Mouse (Mus musculus) 3T3-L1 (cell line): ENCODE data around the gene Ncoa4.
"Not testable (repeated sequence)": the region's sequence is repeated elsewhere in the genome, so short reads cannot be mapped to it uniquely, and the experiment has no call there.

Experiments
- DNase-seq: peaks from one replicate; pipeline ENCODE4 v3.0.0-alpha.2; 2015; ENCODE audit warnings: low read depth, low spot score

Gene Ncoa4

DNA sequence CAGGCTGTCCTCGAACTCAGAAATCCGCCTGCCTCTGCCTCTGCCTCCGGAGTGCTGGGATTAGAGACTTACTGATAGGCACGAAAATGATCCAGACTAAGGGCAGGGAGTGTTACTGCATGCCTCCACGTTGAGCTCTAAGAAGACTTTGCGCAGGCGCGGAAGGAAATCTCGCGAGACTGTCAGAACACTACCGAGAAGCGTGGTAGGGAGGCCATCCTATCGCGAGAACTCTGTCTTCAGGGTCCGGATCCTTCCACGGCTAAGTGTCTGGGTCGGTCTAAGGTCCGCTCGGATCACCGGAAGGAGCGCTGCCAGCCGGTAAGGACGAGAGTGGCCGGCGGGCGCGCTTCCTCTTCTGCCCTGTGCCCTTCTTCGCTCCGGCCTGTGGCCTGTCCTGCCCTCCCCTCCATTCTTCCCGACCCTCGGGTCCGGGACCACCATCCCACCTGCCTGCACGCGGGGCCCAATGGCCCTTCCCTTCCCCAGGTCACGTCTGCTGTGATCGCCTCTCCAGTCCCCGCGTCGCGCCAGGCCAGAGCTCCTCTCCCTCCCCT, at the start of gene Ncoa4:
TSS of gene Ncoa4 (plus strand) at position 176 of the 557 bp plus-strand sequence.
- DNase-seq, result peak; percentile 100

DNA sequence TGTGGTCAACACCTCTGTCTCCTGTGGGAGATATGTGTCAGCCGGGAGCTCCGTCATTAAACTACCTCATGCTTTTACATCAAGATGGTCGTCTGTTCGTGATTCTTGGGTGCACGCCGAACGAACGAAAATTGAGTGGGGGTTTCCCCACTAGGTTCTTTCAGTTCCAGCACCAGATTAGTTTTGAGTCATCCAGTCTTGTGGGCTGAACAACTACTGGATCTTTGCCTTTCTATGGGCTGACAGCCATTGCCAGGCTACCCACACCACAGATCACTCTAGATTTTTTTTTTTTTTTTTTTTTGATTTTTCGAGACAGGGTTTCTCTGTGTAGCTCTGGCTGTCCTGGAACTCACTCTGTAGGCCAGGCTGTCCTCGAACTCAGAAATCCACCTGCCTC, 47.5 kb upstream of the Ncoa4 start:
- DNase-seq, result not testable (repeated sequence)

DNA sequence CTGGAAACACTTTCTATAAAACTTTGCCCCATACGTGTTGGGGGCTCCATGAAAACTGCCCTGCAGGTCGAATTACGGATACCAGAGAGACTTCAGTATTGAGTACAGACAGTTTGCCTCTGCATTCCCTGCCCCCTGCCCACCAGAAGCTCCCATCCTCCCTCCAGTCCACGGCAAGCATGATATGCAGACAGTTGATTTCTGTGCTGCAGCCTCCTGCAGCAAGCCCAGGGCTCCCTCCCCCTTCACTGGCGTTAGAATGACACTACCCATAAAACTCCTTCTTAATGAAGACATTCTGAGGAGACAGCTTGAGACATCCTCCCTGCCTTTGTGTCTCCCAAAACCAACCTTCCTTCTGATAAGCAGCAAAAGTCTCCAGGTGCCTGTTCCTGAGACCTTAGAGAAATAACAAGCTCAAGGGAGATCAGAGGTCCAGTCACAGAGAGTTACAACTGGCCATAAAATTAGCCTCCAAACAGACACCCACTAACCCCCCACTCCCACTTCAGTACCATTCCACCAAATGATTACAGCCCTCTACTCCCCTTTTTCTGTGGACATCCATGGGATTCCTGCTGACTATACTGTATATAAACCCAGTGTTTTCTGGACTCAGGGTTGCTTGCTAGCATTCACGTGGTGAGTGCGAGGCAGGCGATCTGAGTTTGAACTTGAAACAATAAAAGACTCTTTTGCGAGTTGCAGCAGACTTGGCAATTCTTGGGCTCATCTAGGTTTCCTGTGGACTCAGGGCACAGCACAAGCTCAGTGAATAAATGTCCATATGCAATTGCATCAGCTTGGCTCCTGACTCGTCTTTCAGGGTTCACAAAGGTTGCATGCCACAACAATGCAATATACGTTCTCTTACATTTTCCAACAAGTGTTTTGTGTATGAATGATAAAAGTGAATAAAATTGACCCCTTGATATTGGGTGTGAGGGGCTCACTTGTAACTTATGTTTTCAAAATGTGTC, 38.4 kb upstream of the Ncoa4 start:
- DNase-seq, result peak; percentile 41

DNA sequence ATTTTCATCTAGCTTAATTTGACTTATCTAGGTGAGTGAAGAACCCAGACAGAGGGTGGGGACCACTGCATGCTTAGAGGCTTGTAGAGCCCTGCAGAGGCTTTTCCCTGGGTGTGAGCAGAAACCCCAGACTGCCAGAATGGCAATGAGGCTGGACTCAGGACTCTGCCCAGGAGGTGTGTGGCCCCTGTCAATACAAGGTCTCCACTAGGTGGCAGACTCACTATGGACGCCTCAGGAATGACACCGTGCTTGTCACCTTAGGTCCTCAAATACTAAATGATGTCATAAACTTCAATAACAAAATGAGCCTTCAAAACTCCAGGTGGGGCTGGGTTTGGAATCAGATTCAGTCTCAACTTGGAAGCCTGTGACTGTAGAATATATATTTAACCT, 37.7 kb upstream of the Ncoa4 start:
- peak; percentile 21 for DNase-seq

DNA sequence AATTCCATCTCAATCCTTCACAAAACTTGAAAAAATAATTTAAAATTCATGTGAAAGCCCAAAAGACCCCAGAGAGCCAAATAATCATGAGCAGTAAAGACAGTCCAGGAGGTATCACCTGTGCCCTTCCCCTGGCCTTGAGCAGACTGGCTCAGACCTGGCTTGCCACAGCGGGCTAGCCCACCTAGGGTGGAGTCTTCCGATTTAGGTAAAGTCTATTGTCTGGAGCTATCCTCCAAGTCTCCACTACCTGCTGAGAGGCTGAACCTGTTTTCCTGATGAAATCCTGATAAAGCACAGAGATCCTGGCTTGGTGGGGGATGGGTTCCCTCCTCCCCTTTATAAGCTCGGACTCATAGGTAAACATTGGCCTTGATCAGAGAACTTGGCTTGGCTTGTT, 35.4 kb upstream of the Ncoa4 start:
- no peak for DNase-seq

DNA sequence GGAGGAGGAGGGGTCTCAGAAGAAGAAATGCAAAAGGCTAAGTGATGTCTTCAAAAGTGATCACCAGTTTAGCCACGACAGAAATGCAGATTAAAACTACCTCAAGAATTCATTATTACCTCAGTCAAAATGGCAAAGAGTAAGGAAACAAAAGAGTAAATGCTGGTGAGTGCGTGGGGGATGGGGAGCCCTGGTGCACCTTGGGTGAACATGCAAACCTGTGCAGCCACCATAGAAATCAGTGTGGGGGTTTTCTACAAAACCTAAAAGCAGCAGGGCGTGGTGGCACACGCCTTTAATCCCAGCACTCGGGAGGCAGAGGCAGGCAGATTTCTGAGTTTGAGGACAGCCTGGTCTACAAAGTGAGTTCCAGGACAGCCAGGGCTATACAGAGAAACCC, 34.4 kb upstream of the Ncoa4 start:
- DNase-seq, result not testable (repeated sequence)

DNA sequence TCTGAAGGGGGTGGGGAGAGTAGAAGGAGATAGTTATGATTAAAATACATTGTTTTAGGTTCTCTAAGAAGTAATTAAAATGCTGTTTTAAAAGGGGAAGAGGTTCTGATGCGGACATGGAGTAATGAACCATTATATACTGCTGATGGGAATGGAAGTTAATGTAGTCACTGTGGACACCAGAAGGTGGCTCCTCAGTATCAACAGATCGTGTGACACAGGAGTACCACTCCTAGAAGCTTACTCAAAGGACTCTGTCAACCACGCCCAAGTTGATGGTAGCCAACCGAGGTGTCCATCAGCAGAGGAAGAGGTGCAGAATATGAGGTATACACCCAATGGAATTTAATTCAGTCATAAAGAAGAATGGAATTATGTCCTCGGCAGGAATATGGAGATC, 31.3 kb upstream of the Ncoa4 start:
- no peak for DNase-seq

DNA sequence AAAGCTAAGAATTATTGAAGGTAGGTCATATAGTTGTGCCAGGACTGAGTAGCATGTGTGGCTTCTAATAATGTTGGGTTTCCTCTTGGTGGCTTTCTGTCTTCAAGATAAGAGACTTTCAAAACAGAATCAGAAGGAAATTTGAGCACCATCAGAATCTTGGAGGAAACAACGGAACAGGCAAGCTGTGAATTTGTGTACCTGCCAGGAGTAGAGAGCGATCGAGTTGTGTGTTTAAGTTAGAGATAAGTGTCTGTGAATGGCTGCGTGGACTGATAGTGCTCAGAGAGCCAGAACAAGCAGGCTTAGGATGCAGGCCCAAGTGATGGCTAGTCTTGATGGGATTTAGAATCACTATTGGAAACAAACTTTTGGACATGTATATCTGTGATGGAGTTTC, 27.8 kb upstream of the Ncoa4 start:
- DNase-seq, result no peak

DNA sequence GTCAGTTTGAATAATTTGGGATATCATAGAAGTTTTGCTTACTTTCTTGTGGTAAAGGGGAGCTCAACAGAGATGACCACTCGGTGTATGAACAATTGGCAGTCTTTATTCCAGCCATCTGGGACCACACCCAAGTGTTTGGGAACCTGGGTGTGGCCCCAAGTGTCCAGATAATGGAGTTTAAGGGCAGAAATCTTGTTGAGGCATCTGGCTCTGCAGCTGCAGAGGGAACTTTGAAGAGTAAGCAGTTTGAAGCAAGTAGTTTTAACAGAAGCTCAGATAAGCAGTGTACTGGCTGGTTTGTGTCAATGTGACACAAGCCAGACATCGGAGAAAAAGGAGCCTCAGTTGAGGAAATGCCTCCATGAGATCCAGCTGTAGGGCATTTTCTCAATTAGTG, 25.4 kb upstream of the Ncoa4 start:
- no peak for DNase-seq

DNA sequence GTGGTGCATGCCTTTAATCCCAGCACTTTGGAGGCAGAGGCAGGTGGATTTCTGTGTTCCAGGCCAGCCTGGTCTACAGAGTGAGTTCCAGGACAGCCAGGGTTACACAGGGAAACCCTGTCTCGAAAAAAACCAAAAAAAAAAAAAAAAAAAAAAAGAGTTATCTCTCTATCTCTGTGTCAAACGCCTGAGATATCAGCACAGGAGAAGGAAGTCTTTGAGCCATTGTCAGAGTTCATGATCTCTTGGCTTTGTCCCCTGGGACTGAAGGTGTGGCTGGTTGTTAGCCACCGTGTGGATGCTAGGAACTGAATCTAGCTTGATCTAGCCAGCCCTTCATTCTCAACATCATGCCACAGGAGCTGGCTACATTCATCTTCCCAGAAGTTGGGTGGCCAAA, 23.2 kb upstream of the Ncoa4 start:
- not testable (repeated sequence) for DNase-seq

DNA sequence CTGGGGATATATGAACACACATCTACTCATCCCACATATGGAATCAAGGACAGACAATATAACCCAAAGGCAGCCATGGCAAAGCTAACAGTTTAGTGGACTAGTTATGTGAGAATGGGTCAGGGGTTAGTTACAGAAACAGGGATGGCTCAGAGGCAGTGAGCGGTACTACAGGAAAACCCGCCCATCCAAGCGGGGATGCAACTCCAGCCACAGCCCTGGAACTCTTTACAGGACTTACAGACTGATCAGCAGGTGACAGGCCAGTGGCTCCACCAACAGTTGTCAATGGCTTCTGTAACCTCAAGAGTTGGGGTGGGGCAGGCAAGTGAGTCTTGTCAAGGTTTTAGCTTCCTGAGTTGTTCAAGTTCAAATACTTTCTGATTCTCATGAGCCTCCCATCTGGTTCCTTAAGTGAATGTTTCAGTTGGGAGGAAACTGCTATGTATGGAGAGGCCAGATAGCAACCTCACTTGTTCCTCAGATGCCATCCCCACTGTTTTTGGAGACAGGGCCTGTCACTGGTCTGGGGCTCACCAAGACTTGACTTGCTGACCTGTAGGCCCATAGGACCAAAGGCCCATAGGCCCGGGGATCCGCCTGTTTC, 19.2 kb upstream of the Ncoa4 start:
- peak; percentile 6 for DNase-seq

DNA sequence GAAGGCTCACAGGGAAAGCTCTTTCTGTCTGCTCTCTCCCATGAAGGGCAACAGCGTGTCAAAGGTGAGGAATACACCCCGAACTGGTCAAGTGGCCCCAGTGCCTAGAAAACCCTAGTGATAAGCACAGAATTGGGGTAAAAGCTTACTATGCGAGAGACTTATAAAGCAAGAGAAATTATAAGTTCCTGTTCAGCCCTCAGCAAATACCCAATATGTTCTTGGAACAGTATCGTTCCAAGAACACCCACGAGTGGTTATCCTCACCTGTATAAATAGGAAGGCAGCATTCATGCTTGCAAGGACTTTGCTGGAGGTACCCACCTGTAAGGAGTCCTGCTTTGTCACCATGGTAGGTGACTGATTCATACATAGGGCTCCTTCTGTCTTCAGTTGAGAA, 17.9 kb upstream of the Ncoa4 start, which contains the start of gene Msmb:
TSS of gene Msmb (plus strand) at position 301 of the 400 bp plus-strand sequence.
- no peak for DNase-seq

DNA sequence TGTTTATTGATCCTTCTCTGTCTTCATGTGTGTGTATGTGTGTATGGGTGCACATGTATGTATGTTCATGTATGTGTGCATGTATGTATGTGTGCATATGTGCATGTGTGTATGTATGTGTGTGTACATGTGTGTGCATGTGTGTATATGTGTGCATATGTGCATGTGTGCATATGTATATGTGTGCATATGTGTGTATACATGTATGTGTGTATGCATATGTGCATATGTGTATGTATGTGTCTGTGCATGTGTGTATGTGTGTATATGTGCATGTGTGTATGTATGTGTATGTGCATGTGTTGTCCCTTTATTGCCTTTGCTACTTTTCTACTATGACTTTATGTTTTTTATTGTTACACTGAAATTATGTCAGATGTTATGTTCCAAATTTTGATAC, 14.9 kb upstream of the Ncoa4 start:
- DNase-seq, result no peak

DNA sequence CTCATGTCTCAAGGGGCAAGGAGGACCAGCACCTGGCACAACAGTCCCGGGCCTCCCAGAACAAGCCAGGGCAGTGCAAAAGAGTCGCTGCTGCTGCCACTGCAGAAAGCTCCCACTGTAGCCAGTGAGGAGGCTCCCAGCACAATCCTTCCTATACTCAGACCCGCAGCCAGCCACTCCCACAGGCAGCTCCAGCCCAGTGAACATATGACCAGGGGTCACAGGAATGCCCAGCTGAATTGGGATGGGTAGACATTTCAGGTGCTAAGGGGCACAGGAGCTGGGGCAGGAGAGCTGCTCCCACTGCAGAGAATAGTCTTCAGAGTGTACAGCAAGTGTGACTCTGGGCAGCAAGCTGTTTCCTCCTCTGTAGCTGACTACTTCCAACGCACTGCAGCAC, 14.3 kb upstream of the Ncoa4 start:
- no peak for DNase-seq

DNA sequence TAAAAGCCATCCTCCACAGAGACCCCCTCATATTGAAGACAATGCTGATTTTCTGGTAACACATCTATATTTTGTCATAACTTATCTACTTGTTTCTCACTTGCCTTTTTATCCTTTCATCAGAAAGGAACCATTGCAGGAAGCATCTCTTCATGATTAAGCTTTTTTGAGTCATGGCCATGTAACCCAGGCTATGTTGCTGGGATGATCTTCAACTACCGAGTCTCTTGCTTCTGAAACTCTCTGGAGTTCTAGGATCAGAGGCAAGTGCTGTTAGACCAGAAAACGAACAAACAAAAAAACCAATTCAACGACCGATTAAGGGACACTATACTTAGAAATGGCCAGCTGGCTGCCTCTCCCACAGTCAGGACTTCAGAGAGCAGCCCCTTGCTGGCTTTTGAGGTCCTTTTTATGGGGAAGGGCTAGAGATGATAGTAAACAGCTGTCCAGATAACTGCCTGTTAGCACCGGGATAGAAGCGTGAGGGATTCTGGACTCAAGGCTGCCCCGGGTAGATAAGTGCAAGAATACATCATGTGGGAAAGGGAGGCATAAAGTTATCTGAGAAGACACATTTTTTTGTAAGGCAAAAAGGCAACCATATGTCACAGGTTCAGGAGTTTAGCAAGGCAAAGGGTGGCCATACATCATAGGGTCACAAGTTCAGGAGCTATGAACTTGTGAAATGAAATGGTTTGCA, 13.7 kb upstream of the Ncoa4 start:
- no peak for DNase-seq

DNA sequence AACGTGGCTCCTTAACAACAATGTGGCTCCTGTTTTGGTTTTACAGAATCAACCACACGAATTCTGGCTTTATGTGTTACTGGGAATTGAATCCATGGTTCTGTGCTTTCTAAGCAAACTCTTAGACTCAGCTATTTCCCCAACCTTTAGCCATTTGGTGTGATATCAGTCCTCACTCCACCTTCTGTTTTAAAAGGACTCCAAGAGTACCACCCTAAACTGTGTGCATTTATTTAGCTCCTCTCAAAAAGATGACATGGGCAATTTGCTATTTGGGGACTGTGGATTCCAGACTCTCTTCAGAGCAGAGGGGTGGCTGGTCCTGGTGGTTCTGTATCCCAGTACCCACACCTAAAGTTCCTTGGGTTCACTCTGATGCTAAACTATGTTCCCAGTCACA, 13.1 kb upstream of the Ncoa4 start:
- no peak for DNase-seq

DNA sequence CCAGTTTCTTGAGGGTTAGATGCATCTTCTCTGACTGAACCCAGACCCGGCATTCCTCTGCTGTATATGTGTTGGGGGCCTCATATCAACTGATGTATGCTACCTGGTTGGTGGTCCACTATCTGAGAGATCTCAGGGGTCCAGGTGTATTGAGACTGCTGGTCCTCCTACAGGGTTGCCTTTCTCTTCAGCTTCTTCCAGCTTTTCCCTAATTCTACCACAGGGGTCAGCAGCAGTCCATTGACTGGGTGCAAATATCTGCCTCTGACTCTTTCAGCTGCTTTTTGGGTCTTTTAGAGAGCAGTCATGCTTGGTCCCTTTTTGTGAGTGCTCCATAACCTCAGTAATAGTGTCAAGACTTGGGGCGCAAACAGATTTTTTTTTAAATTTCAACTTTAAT, 8.8 kb upstream of the Ncoa4 start:
- no peak for DNase-seq

DNA sequence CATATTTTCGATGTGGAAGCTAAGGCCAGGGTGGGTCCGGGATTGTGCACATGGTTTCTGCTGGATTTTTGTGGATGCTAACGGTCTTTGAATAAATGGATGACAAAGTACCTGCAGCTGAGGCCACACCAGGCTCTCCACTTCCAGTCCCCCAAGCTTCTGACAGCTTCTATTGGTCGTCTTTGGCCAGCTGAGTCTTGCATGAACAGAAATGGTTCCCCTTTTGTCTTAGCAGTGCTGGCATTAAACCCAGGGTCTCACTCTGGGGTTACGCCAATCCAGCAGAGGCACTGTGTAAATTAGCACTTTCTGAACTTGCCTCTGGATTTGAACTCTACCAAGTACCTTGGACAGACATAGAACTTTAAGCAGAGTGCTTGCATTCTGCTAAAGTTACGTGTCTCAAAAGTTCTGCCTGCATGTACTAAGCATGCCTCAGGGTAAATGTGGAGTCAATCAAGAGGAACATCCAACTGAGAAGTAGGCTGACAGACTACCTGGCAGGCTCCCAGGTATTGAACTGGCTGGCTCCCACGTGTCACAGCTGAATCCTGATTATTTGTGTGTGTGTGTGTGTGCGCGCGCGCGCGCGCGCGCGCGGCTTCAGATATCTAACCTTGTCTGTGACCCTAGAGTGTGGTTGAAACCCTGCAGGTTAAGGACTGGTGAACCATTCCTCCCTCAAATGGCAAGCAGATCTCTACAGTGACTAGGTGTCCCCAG, 7.3 kb upstream of the Ncoa4 start:
- DNase-seq, result no peak

DNA sequence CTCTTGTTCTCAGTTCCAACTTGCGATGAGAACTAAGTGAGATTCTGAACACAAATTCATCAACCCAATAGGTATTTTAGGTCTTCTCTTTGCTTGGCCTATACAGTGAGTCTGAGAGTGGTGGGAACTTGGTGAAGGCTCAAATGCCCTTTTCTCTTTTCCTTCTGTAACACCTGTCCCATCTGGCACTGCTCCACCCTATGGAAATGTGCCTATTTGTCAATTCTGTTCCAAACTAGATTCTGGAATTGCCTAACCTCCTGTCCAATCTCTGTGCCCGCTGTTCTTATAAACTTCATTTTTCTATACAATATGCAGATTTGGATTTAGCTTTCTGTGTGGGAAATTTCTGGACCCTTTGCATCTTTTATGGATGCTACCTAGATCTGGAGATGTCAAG, 6.5 kb upstream of the Ncoa4 start:
- DNase-seq, result no peak

DNA sequence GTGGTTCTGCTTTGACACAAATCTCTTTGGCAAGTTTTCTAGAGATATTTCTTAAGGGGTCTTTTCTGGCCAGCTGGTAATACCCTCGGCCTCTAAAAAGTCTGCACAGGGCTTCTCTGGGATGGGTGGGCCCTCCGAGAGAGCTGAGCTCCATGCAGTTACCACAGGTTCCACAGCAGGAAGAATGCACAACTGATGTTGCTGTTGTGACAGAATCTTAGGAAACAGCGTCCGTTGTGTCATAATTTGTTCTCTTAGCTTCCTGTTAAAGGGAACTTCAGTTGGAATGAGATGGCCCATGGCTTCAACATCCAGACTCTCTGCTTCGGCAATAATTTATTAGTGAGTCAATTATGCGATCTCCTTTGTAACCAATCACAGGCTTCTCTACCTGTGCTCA, 4.9 kb upstream of the Ncoa4 start:
- DNase-seq, result no peak

DNA sequence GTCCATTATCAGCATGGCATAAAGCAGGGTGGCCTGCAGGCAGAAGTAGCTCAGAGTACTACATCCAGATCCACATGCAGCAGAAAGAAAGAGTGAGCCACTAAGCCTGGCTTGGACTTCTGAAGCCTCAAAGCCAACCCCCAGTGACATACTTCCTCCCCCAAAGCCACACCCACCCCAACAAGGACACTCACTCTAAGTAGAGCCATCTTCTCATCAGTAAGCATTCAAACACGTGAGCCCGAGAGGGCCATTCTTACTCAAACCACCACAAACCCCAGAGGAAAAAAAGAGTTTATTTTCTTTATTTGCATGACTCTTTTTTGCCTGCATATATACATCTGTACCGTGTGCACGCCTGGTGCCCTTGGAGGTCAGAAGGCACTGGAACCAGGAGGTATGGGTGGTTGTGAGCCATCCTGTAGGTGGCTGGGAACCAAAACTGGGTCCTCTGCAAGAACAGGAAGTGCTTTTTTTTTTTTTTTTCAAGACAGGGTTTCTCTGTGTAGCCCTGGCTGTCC, 455 bp upstream of the Ncoa4 start:
- peak; percentile 82 for DNase-seq
